Mouse (Mus musculus) subcutaneous adipose tissue, adult 2 months (tissue): ENCODE measurements around the gene Lrrc8e. TPM values are rescaled to one million over a fixed set of nuclear protein-coding genes. Genes with fewer than 3 reads are reported as not detected.

Experiments
- polyA plus RNA-seq: library from polyadenylated mRNA; depleted of rRNA; stranded (reverse); fragments of >200 nt; gene quantifications from 2 replicates; pipeline ENCODE4 v1.2.3, GENCODE M21; 2012; ENCODE audit warnings: low replicate concordance; rRNA removed

Lrrc8e gene
- 0.06 and 3.7 TPM in 2 replicates for polyA plus RNA-seq

GRCm38 (mm10) chr8:4226739-4227347 lies at the start of gene Lrrc8e:
TSS of gene Lrrc8e (plus strand) at chr8:4226827.

GRCm38 (mm10) chr8:4216791-4217621 lies 9.6 kb upstream of the Lrrc8e start, which contains the start of gene Prr36:
TSS of gene Prr36 (minus strand) at chr8:4217459.

GRCm38 (mm10) chr8:4238434-4239192 lies 12.0 kb downstream of the Lrrc8e start, which contains the start of the genes Map2k7 and Gm49320:
TSS of gene Map2k7 (plus strand) at chr8:4238740.
TSS of gene Gm49320 (plus strand) at chr8:4238865.

GRCm38 (mm10) chr8:4247951-4248540 lies 21.4 kb downstream of the Lrrc8e start, which contains the start of gene Tgfbr3l:
TSS of gene Tgfbr3l (plus strand) at chr8:4248214.

GRCm38 (mm10) chr8:4252934-4253841 lies 26.6 kb downstream of the Lrrc8e start, which contains the start of gene Snapc2:
TSS of gene Snapc2 (plus strand) at chr8:4253080.

GRCm38 (mm10) chr8:4259125-4259804 lies 32.6 kb downstream of the Lrrc8e start, which contains the start of gene Ctxn1:
TSS of gene Ctxn1 (minus strand) at chr8:4259274.

GRCm38 (mm10) chr8:4275275-4276110 lies 48.9 kb downstream of the Lrrc8e start, which contains the start of gene Timm44:
TSS of gene Timm44 (minus strand) at chr8:4275913.

Other genes with a start within 250 kb of the Lrrc8e start
- gene Cd209f, start 121.0 kb upstream of the Lrrc8e start, polyA plus RNA-seq = 40.2 and 44.0 TPM in 2 replicates
- 29.4 and 31.4 TPM in 2 replicates for gene Cd209g, start 92.7 kb upstream of the Lrrc8e start, polyA plus RNA-seq
- gene Evi5l, start 60.3 kb upstream of the Lrrc8e start, polyA plus RNA-seq = 36.9 and 46.0 TPM in 2 replicates
- gene Prr36, start 9.4 kb upstream of the Lrrc8e start, polyA plus RNA-seq = 0.10 and 0.60 TPM in 2 replicates
- 36.9 and 52.9 TPM in 2 replicates for gene Map2k7, start 11.9 kb downstream of the Lrrc8e start, polyA plus RNA-seq
- gene Gm49320, start 12.0 kb downstream of the Lrrc8e start, polyA plus RNA-seq = 2.6 and 4.2 TPM in 2 replicates
- gene Tgfbr3l, start 21.4 kb downstream of the Lrrc8e start, polyA plus RNA-seq = 19.0 and 49.3 TPM in 2 replicates
- 36.6 and 80.9 TPM in 2 replicates for gene Snapc2, start 26.3 kb downstream of the Lrrc8e start, polyA plus RNA-seq
- 11.7 and 195 TPM in 2 replicates for gene Ctxn1, start 32.4 kb downstream of the Lrrc8e start, polyA plus RNA-seq
- 92.2 and 103 TPM in 2 replicates for gene Timm44, start 49.1 kb downstream of the Lrrc8e start, polyA plus RNA-seq
- 4.7 and 5.5 TPM in 2 replicates for gene Ccl25, start 98.4 kb downstream of the Lrrc8e start, polyA plus RNA-seq
- gene Elavl1, start 98.6 kb downstream of the Lrrc8e start, polyA plus RNA-seq = 44.7 and 52.6 TPM in 2 replicates